Mouse (Mus musculus) brain, adult 2 months (tissue): ENCODE measurements around the gene Ccnd3.
"Not testable (repeated sequence)": the region's sequence is repeated elsewhere in the genome, so short reads cannot be mapped to it uniquely, and the experiment has no call there.

ENCODE experiments used
- DNase-seq: peaks from one replicate; pipeline ENCODE4 v3.0.0; 2011; ENCODE audit warnings: low read depth, low spot score

Ccnd3 gene

DNA sequence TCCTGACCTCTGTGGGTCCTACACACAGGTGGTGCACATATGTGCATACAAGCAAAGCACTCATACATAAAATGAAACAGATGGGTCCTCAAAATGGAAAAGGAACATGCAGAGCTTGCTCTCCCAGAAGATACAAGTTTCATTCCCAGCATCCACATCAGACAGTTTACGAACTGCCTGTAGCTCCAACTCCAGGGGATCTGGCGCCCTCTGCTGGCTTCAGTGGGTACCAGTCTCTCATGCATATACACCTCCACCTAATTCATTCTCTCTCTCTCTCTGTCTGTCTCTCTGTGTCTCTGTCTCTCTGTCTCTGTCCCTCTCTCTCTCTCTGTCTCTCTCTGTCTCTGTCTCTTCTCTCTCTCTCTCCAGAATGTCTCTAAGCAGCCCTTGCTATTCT is 22.4 kb upstream of the Ccnd3 start:
- DNase-seq = peak; percentile 56

- DNase-seq = no peak
Observed at GRCm38 (mm10) chr17:47484241-47484921, 20.5 kb upstream of the Ccnd3 start.

GRCm38 (mm10) chr17:47484993-47485392 is 19.9 kb upstream of the Ccnd3 start:
- DNase-seq = no peak

DNA sequence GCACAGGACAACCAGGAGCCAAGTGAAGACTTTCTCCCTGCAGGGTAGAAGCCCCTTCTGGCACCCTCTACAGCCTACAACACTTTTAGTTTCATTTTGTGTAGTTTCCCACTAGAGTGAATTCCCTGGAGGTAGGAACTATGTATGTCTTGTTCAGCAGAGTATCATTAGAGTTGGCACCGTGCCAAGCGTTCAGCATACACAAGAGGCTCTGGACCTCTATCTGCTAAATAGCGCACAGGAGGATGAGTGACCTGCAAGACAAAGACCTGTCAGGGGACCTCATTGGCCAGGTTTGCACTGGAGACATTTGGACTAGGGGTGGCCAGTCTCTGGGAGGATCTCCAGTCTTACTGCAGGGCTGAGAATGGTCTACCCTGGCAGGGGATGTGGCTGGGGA is 19.1 kb upstream of the Ccnd3 start:
- no peak for DNase-seq

- DNase-seq = no peak
Observed at GRCm38 (mm10) chr17:47490791-47491190, 14.1 kb upstream of the Ccnd3 start.

GRCm38 (mm10) chr17:47492731-47493130 is 12.1 kb upstream of the Ccnd3 start:
- no peak for DNase-seq

- no peak for DNase-seq
Observed at GRCm38 (mm10) chr17:47493653-47494052, 11.2 kb upstream of the Ccnd3 start.

DNA sequence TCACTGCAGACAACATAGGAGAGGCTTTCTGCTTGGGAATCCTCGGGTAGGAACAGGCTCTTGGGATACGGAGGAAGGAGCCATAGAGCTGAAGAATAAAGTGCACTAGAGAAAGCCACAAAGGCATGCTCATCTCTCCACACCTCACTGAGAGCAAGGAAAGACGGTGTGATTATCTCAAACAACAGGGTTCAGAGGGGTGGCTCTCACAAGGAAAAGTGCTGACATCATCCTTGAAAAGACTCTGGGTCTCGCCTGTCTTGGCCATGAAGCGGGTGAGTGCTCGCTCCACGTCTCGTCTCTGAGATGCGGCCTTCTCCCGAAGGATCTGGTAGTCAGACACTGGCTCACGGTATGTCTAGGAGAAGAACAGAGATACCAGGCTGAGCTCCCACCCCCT is 10.7 kb upstream of the Ccnd3 start:
- DNase-seq = no peak

DNA sequence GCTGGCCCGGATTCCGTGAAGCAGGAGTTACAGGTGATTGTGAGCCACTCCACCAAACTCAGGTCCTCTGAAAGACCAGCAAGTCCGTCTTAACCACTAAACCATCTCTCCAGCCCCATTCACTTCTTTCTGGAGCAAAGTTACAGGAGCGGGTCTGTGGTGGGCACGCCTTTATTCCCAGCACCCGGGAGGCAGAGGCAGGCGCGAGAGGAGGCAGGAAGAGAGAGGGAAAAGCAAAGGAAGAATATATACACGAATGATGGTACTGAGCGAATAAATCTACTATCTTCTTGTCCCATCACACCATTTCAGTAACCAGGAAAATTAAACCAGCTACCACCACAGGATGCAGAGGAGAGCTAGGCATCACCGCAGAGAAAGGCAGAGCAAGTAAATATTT is 3.3 kb upstream of the Ccnd3 start:
- DNase-seq = no peak

GRCm38 (mm10) chr17:47501946-47502706 is 2.7 kb upstream of the Ccnd3 start, which contains the start of gene Taf8:
Gene Taf8, minus strand, starts transcription at chr17:47502292.
- peak; percentile 97 for DNase-seq

GRCm38 (mm10) chr17:47502707-47503045 is 2.2 kb upstream of the Ccnd3 start:
- DNase-seq = not testable (repeated sequence)

GRCm38 (mm10) chr17:47503689-47504088 is 1.2 kb upstream of the Ccnd3 start:
- DNase-seq = no peak

GRCm38 (mm10) chr17:47504228-47504627 is 623 bp upstream of the Ccnd3 start:
- no peak for DNase-seq

DNA sequence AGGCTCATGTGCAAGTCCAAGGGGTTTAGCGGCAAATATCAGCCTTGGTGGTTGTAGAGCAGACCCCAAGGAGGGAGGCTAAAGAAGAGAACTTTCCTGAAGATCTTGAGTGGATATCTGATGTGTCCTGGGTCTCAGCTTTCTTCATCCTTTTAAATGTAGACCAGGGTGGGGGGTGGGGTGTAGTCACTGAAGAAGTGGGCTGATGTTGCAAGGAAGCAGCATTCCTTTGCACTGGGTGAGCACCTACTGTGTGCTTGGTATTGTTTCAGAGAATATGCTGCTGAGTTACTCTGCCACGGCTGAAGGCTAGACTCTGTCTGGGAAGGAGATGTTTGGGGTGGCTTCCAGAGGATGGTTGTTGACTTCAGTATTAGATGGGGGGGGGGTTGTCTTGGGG is 715 bp downstream of the Ccnd3 start:
- DNase-seq = no peak

GRCm38 (mm10) chr17:47506042-47506441 is 1.2 kb downstream of the Ccnd3 start:
- no peak for DNase-seq

- DNase-seq = no peak
Observed at GRCm38 (mm10) chr17:47506697-47507096, 1.8 kb downstream of the Ccnd3 start.

DNA sequence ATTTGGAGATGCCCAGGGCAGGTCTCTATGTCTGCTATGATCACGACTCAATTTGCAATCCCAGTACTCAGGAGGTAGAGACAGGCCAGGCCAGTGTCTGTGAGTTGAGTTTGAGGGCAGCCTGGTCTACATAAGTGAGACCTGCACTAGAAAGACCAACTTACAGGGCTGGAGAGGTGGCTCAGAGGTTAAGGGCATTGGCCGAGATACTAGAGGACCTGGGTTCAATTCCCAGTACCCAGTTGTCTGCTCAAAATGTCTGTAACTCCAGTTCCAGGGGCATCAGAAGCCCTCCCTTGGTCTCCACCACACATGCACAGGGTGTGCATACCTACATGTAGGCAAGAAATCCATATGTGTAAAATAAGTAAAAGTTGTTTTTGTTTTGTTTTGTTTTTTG is 2.7 kb downstream of the Ccnd3 start:
- DNase-seq = no peak

GRCm38 (mm10) chr17:47508012-47508608 is 3.3 kb downstream of the Ccnd3 start:
- peak; percentile 91 for DNase-seq

DNA sequence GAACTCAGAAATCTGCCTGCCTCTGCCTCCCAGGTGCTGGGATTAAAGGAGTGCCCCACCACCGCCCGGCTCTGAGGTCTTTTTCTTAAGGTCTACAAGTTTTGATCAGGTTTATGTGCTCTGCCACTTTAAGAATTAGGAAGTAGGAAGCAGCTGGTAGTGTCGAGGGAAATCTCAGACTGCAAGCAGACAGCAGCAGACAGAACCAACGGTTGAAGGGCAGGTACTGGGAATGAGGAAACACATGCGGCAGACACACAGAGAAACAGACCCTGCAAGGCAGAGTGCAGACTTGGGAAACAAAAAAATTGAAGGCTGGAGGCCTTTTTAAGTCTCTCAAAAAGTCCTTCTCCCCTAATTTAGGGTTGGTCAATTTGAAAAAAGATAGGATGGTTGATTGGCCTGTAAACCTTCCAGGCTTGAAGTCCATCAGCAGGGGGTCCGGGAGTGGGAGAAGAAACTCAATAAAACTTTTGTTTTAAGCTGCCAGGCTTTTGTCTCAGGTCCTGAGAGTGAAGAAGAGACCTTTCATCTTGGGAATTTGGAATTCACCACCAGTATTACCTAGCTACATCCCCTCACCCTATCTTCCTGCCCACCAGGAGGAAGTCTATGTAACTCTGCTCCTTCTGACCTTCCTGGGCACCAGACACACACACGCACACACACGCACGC is 4.3 kb downstream of the Ccnd3 start:
- peak; percentile 24 for DNase-seq

DNA sequence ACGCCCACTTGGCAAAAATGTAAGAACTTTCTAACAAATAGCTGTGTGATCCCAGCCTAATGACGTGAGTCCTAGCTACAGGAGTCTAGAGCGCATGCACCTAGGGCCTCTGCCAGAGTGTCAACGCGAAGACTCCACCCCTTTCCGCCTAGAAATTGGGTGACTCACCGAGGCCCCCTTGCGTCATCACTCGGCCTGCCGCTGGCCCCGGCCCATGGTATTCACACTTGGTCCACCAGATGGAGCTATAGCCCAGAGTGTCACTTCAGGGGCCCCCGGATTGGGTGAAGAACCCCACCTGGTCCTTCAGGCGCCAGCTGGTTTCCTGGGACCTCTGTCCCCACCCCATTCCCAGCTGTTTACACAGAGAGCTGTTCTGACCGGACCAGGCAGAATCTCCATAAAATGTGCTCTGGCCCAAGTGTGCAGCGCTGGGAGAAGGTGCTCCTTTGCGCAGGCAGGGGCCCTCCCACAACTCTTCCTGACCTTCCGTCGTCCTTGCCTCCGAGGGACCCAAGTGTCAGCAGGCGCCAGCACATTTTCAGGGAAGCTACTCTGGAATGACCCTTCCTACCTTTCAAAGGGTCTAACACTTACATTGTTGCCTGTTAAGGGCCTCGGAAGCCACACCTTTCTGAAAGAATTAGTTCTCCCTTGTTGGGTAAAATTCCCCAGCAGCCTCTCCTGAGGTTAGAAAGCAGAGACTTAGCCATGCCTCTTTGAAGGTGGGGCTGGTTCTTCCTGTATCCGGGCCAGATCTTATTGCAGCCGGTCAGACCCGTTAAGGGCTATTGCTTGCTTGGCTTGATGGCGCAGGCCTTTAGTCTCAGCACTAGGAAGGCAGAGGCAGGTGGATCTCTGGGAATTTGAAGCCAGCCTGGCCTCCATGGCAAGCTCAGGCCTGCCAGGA is 6.5 kb downstream of the Ccnd3 start:
- DNase-seq = peak; percentile 96
